Mouse (Mus musculus) CH12.LX (cell line): ENCODE results near the gene Sufu. TPM values are rescaled to one million over a fixed set of nuclear protein-coding genes. Genes with fewer than 3 reads are reported as not detected.

Experiments
- DNase-seq: peaks from one replicate; pipeline ENCODE4 v3.0.0-alpha.2; 2013; ENCODE audit errors: extremely low read depth
- H3K27ac ChIP-seq: 2 replicates; pipeline ENCODE4 v1.5.1; 2012; ENCODE audit warnings: low read depth, mild to moderate bottlenecking, control low read depth, moderate library complexity; ENCODE audit not compliant: insufficient read depth
- H3K27me3 ChIP-seq: replicated peaks from 2 replicates; pipeline ENCODE3; 2012; ENCODE audit warnings: inconsistent platforms
- H3K36me3 ChIP-seq, 2 experiments: replicated peaks in 1 of 2; 2 replicates each; pipeline versions ENCODE3 to v1.6.1; 2012; ENCODE audit warnings: inconsistent platforms in 1 of 2, low read length in 1 of 2, mild to moderate bottlenecking in 1 of 2, mixed read lengths in 1 of 2, moderate library complexity in 1 of 2; ENCODE audit not compliant: control insufficient read depth in 1 of 2, insufficient read depth in 1 of 2
- H3K4me1 ChIP-seq, 2 experiments: 2 replicates each; pipeline ENCODE4 v1.6.1; 2012; ENCODE audit warnings: inconsistent platforms in 1 of 2, moderate library complexity in 1 of 2; ENCODE audit not compliant: insufficient read depth in 2 of 2, control insufficient read depth in 1 of 2
- H3K4me2 ChIP-seq: 2 replicates; pipeline ENCODE4 v1.6.1; 2012; ENCODE audit warnings: low read depth, mild to moderate bottlenecking, control low read depth; ENCODE audit not compliant: poor library complexity, insufficient read depth, severe bottlenecking
- H3K4me3 ChIP-seq, 3 experiments: fragments of 150-350 bp in 1 of 3; sonication (generic) in 1 of 3; replicated peaks in 1 of 3; 2 replicates each; pipeline versions ENCODE3 to v1.5.1; 2011 to 2012; ENCODE audit warnings: low read depth in 2 of 3, low read length in 2 of 3, mild to moderate bottlenecking in 2 of 3, moderate library complexity in 2 of 3, control low read depth in 1 of 3, improper control_type of control experiment in 1 of 3, inconsistent platforms in 1 of 3, mixed read lengths in 1 of 3; ENCODE audit not compliant: poor library complexity in 1 of 3
- H3K79me2 ChIP-seq: replicated peaks from 2 replicates; pipeline ENCODE4 v1.6.1; 2012; ENCODE audit warnings: mild to moderate bottlenecking, moderate library complexity; ENCODE audit not compliant: control insufficient read depth, poor library complexity, insufficient read depth, severe bottlenecking; ENCODE audit errors: extremely low read depth
- H3K9ac ChIP-seq: 2 replicates; pipeline ENCODE4 v1.6.1; 2012; ENCODE audit warnings: low read depth, mild to moderate bottlenecking, control low read depth, moderate library complexity; ENCODE audit not compliant: insufficient read depth
- H3K9me3 ChIP-seq: replicated peaks from 2 replicates; pipeline ENCODE3; 2012; ENCODE audit warnings: low read length, inconsistent platforms, mixed read lengths
- BHLHE40 ChIP-seq: IDR thresholded peaks from 2 replicates; pipeline ENCODE4 v1.6.1; 2011; ENCODE audit warnings: mild to moderate bottlenecking, low read depth, low read length, improper control_type of control experiment
- CHD1 ChIP-seq: IDR thresholded peaks from 2 replicates; pipeline ENCODE4 v1.6.1; 2012; ENCODE audit warnings: low read depth, low read length, improper control_type of control experiment, inconsistent platforms
- CHD2 ChIP-seq: IDR thresholded peaks from 2 replicates; pipeline ENCODE4 v1.6.1; 2011; ENCODE audit warnings: low read length, improper control_type of control experiment
- CTCF ChIP-seq, 2 experiments: IDR thresholded peaks in 1 of 2; conservative IDR thresholded peaks in 1 of 2; 2 replicates each; pipeline ENCODE4 v1.5.1; 2011 to 2012; ENCODE audit warnings: low read depth in 2 of 2, low read length in 2 of 2, improper control_type of control experiment in 1 of 2, inconsistent platforms in 1 of 2, mild to moderate bottlenecking in 1 of 2, moderate library complexity in 1 of 2
- E2F4 ChIP-seq: IDR thresholded peaks from 2 replicates; pipeline ENCODE4 v1.6.1; 2011; ENCODE audit warnings: low read depth, low read length, improper control_type of control experiment; ENCODE audit not compliant: insufficient replicate concordance
- EP300 ChIP-seq: IDR thresholded peaks from 2 replicates; pipeline ENCODE4 v1.6.1; 2011; ENCODE audit warnings: low read length, improper control_type of control experiment
- GABPA ChIP-seq: IDR thresholded peaks from 2 replicates; pipeline ENCODE4 v1.6.1; 2012; ENCODE audit warnings: low read depth, low read length, improper control_type of control experiment, inconsistent platforms; ENCODE audit not compliant: insufficient replicate concordance
- HCFC1 ChIP-seq: IDR thresholded peaks from 2 replicates; pipeline ENCODE4 v1.6.1; 2012; ENCODE audit warnings: low read depth, mild to moderate bottlenecking, inconsistent platforms, low read length, improper control_type of control experiment
- IRF4 ChIP-seq: IDR thresholded peaks from 2 replicates; pipeline ENCODE4 v1.6.1; 2014; ENCODE audit warnings: low read depth, mild to moderate bottlenecking, inconsistent platforms, low read length, improper control_type of control experiment
- JUN ChIP-seq: IDR thresholded peaks from 2 replicates; pipeline ENCODE4 v1.6.1; 2011; ENCODE audit warnings: low read depth, mild to moderate bottlenecking, low read length, improper control_type of control experiment, moderate library complexity; ENCODE audit not compliant: insufficient read depth
- MAFK ChIP-seq: IDR thresholded peaks from 2 replicates; pipeline ENCODE4 v1.6.1; 2011; ENCODE audit warnings: low read length, improper control_type of control experiment; ENCODE audit not compliant: insufficient replicate concordance
- MAX ChIP-seq: IDR thresholded peaks from 2 replicates; pipeline ENCODE4 v1.6.1; 2011; ENCODE audit warnings: low read length, improper control_type of control experiment
- MAZ ChIP-seq: IDR thresholded peaks from 2 replicates; pipeline ENCODE4 v1.6.1; 2012; ENCODE audit warnings: low read depth, mild to moderate bottlenecking, inconsistent platforms, low read length, improper control_type of control experiment, moderate library complexity
- MEF2A ChIP-seq: IDR thresholded peaks from 2 replicates; pipeline ENCODE4 v1.6.1; 2014; ENCODE audit warnings: low read depth, mild to moderate bottlenecking, inconsistent platforms, low read length, improper control_type of control experiment, borderline replicate concordance
- MXI1 ChIP-seq: IDR thresholded peaks from 2 replicates; pipeline ENCODE4 v1.6.1; 2011; ENCODE audit warnings: mild to moderate bottlenecking, low read depth, low read length, improper control_type of control experiment
- MYC ChIP-seq: IDR thresholded peaks from 2 replicates; pipeline ENCODE4 v1.6.1; 2011; ENCODE audit warnings: low read depth, mild to moderate bottlenecking, improper control_type of control experiment, low read length
- POLR2A ChIP-seq: IDR thresholded peaks from 2 replicates; pipeline ENCODE4 v1.6.1; 2011; ENCODE audit warnings: low read depth, mild to moderate bottlenecking, improper control_type of control experiment, low read length
- POLR2AphosphoS2 ChIP-seq: IDR thresholded peaks from 2 replicates; pipeline ENCODE4 v1.6.1; 2011; ENCODE audit warnings: low read depth, low read length, improper control_type of control experiment
- RCOR1 ChIP-seq: conservative IDR thresholded peaks from 2 replicates; pipeline ENCODE4 v1.6.1; 2012; ENCODE audit warnings: low read depth, mild to moderate bottlenecking, inconsistent platforms, low read length, improper control_type of control experiment
- SIN3A ChIP-seq: IDR thresholded peaks from 2 replicates; pipeline ENCODE4 v1.6.1; 2012; ENCODE audit warnings: low read length, improper control_type of control experiment, inconsistent platforms
- TCF12 ChIP-seq: IDR thresholded peaks from 2 replicates; pipeline ENCODE4 v1.6.1; 2014; ENCODE audit warnings: low read depth, mild to moderate bottlenecking, inconsistent platforms, low read length, improper control_type of control experiment
- UBTF ChIP-seq: IDR thresholded peaks from 2 replicates; pipeline ENCODE4 v1.6.1; 2012; ENCODE audit warnings: low read depth, mild to moderate bottlenecking, inconsistent platforms, low read length, improper control_type of control experiment, moderate library complexity
- USF1 ChIP-seq: IDR thresholded peaks from 2 replicates; pipeline ENCODE4 v1.6.1; 2014; ENCODE audit warnings: low read depth, mild to moderate bottlenecking, inconsistent platforms, low read length, improper control_type of control experiment
- ZKSCAN1 ChIP-seq: IDR thresholded peaks from 2 replicates; pipeline ENCODE4 v1.6.1; 2012; ENCODE audit warnings: low read depth, inconsistent platforms, low read length, improper control_type of control experiment, borderline replicate concordance
- ZMIZ1 ChIP-seq: IDR thresholded peaks from 2 replicates; pipeline ENCODE4 v1.6.1; 2012; ENCODE audit warnings: low read depth, mild to moderate bottlenecking, inconsistent platforms, low read length, improper control_type of control experiment
- ZNF384 ChIP-seq: IDR thresholded peaks from 2 replicates; pipeline ENCODE4 v1.6.1; 2012; ENCODE audit warnings: low read depth, low read length, improper control_type of control experiment, inconsistent platforms
- dilution Hi-C: fragments of 300-500 bp; cut with MboI; formaldehyde crosslinking; loops from 2 replicates; pipeline ENCODE4 v1.14.3; 2020; ENCODE audit warnings: low sequenced_read_pairs; ENCODE audit not compliant: extremely low pct_unique_long_range_greater_than_20kb, extremely low pct_ligation_motif_present
- in situ Hi-C: fragments of 300-500 bp; cut with MboI; formaldehyde crosslinking; loops from 3 replicates; pipeline ENCODE4 v1.14.3; 2019; ENCODE audit warnings: low sequenced_read_pairs, low pct_ligation_motif_present, low pct_unique_long_range_greater_than_20kb, mixed read lengths
- polyA plus RNA-seq: library from polyadenylated mRNA; unstranded; fragments of >175 nt; gene quantifications from 2 replicates; pipeline ENCODE4 v1.2.1, GENCODE M21; 2012; ENCODE audit warnings: low read depth; ENCODE audit not compliant: insufficient read length
- total RNA-seq, 2 experiments: library from RNA; depleted of rRNA; stranded (reverse); fragments of 300-350 nt in 1 of 2; fragments of >200 nt in 1 of 2; gene quantifications; 2 replicates each; pipeline ENCODE4 v1.2.3; 2012 to 2014

Gene Sufu
- total and polyA plus RNA-seq, 3 experiments = 3.6 to 22.6 (median 9.8) TPM

GRCm38 (mm10) chr19:46467051-46467503 lies 70.4 kb downstream of the Sufu start (continued):
- TF ChIP-seq POLR2A (no peak), USF1 (peak; percentile 58; the same call in 1 of the 2 replicates), CHD1 (no peak)

- Histone ChIP-seq H3K36me3 (peaks cover 11 to 43% of the 10 kb centered on the region in 2 experiments), H3K4me3 (no peak overlapping the region), H3K27me3 (no peaks in the 10 kb centered on the region), H3K4me1 (peaks cover 15 to 73% of the 10 kb centered on the region in 2 experiments), H3K4me2 (no peak overlapping the region), H3K79me2 (no peaks in the 10 kb centered on the region), H3K27ac (no peak overlapping the region), H3K9ac (no peak overlapping the region), H3K9me3 (no peaks in the 10 kb centered on the region)
- dilution Hi-C loops = no loop called here
- no peak for DNase-seq
- in situ Hi-C loops = no loop called here
- TF ChIP-seq BHLHE40 (no peak), E2F4 (no peak), JUN (no peak), GABPA (no peak), POLR2A (no peak), UBTF (no peak), TCF12 (no peak), ZMIZ1 (no peak), EP300 (no peak), ZNF384 (no peak), CTCF (conservative IDR thresholded peaks at IDR 0.05 in 1 of 2, IDR thresholded peaks at IDR 0.05 in 1 of 2; ENCODE audit: low read depth in 2 of 2, low read length in 2 of 2) (no peak), CHD2 (no peak)
Observed at GRCm38 (mm10) chr19:46470364-46471240, 73.9 kb downstream of the Sufu start.

- H3K4me2 ChIP-seq = no peak overlapping the region
- no peaks in the 10 kb centered on the region for H3K79me2 ChIP-seq
- no peak overlapping the region for H3K4me3 ChIP-seq
- H3K9ac ChIP-seq = no peak overlapping the region
- H3K27ac ChIP-seq = no peak overlapping the region
- H3K27me3 ChIP-seq = no peaks in the 10 kb centered on the region
- H3K9me3 ChIP-seq = no peaks in the 10 kb centered on the region
- H3K36me3 ChIP-seq = peaks cover 14 to 48% of the 10 kb centered on the region in 2 experiments
- in situ Hi-C loops (no loop called here), dilution Hi-C loops (no loop called here)
- peaks cover 11 to 77% of the 10 kb centered on the region in 2 experiments for H3K4me1 ChIP-seq
- DNase-seq = no peak
- TF ChIP-seq SIN3A = no peak
- TF ChIP-seq POLR2AphosphoS2 = no peak
- no peak for TF ChIP-seq ZKSCAN1
- no peak for TF ChIP-seq E2F4
- TF ChIP-seq POLR2A = no peak
- no peak for TF ChIP-seq USF1
- TF ChIP-seq MAFK = no peak
- TF ChIP-seq MYC = no peak
- TF ChIP-seq MXI1 = no peak
- no peak for TF ChIP-seq MAZ
- no peak for TF ChIP-seq EP300
- TF ChIP-seq MAX = no peak
- TF ChIP-seq TCF12 = no peak
- no peak for TF ChIP-seq HCFC1
- no peak for TF ChIP-seq MEF2A
- TF ChIP-seq IRF4 = no peak
- TF ChIP-seq RCOR1 = no peak
- TF ChIP-seq ZNF384 = no peak
Observed at GRCm38 (mm10) chr19:46471324-46472093, 74.8 kb downstream of the Sufu start.
